Mouse (Mus musculus) limb, embryonic 14.5 days (tissue): ENCODE measurements at regions not wholly inside any gene's neighbourhood (a gene's known extent, or its start where the extent isn't known, plus 50 kb on each side); places are given as distances from the start of the nearest gene placed in this dataset.

ENCODE experiments used
- ATAC-seq: fragments of 200-750 bp; cut with Nextera tagmentation; 2 replicates; pipeline ENCODE4 v1.8.0; 2017; ENCODE audit warnings: low read depth, moderate number of reproducible peaks, moderate TSS enrichment; ENCODE audit not compliant: low FRiP score
- DNase-seq: peaks from one replicate; pipeline ENCODE4 v3.0.0-alpha.2; 2015; ENCODE audit warnings: low spot score
- H3K27ac ChIP-seq: fragments of 300-500 bp; sonication (generic); replicated peaks from 2 replicates; pipeline ENCODE4 v1.5.1; 2014; ENCODE audit warnings: low read depth, mild to moderate bottlenecking, low read length, moderate library complexity, mixed read lengths
- H3K27me3 ChIP-seq: fragments of 300-500 bp; sonication (generic); 2 replicates; pipeline ENCODE4 v1.6.1; 2014; ENCODE audit warnings: low read length, mixed read lengths; ENCODE audit not compliant: control insufficient read depth, insufficient read depth
- H3K36me3 ChIP-seq: fragments of 300-500 bp; sonication (generic); 2 replicates; pipeline ENCODE4 v1.6.1; 2014; ENCODE audit warnings: mild to moderate bottlenecking, low read length, moderate library complexity, mixed read lengths; ENCODE audit not compliant: control insufficient read depth, insufficient read depth
- H3K4me1 ChIP-seq: fragments of 300-500 bp; sonication (generic); 2 replicates; pipeline ENCODE4 v1.6.1; 2014; ENCODE audit warnings: antibody characterized with exemption, low read length, mixed read lengths; ENCODE audit not compliant: control insufficient read depth, insufficient read depth
- H3K4me2 ChIP-seq: fragments of 300-500 bp; sonication (generic); replicated peaks from 2 replicates; pipeline ENCODE4 v1.6.1; 2014; ENCODE audit warnings: low read depth, mild to moderate bottlenecking, low read length, moderate library complexity; ENCODE audit not compliant: severe bottlenecking
- H3K4me3 ChIP-seq: fragments of 300-500 bp; sonication (generic); replicated peaks from 2 replicates; pipeline ENCODE4 v1.5.1; 2014; ENCODE audit warnings: low read length
- H3K9ac ChIP-seq: fragments of 300-500 bp; sonication (generic); 2 replicates; pipeline ENCODE4 v1.6.1; 2014; ENCODE audit warnings: mild to moderate bottlenecking, low read depth, low read length, moderate library complexity; ENCODE audit not compliant: severe bottlenecking
- H3K9me3 ChIP-seq: fragments of 300-500 bp; sonication (generic); 2 replicates; pipeline ENCODE4 v1.6.1; 2016; ENCODE audit warnings: low read length; ENCODE audit not compliant: control insufficient read depth
- POLR2A ChIP-seq: fragments of 200-500 bp; IDR thresholded peaks from 2 replicates; pipeline ENCODE4 v1.8.0; 2012; ENCODE audit warnings: inconsistent platforms, mild to moderate bottlenecking, moderate library complexity, borderline replicate concordance; ENCODE audit not compliant: insufficient read depth, insufficient read length; ENCODE audit errors: extremely low read depth
- WGBS: fragments of 180-500 bp; shearing (Covaris S2); extraction: QIAGEN DNeasy Blood & Tissue Kit; methylation state at CpG from one replicate; pipeline ENCODE4 v1.1.7; 2014; 5-methylcytosine and 5-hydroxymethylcytosine counted together

DNA sequence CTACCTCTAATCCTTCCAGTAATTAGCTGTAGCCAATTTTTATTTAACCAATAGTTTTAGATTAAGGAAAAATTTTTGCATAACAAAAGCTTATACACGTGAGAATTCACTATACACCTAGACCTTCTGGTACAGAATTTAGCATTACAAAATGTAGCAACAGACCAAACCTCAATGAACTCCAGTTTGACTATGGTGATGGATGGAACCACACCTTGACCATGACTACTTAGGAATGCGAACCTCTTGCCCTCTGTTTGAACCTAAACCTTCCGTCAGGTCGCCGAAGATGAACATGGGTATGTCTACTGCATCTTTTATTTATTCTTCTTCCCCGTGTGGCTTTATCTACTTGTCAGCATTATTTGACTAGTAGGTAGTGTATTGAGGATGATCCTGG lies 105.9 kb upstream of the Arl4c start:
- H3K9ac ChIP-seq: no peak overlapping the region
- H3K4me1 ChIP-seq: no peaks in the 10 kb centered on the region
- H3K4me3 ChIP-seq: no peak overlapping the region
- no peaks in the 10 kb centered on the region for H3K36me3 ChIP-seq
- H3K27ac ChIP-seq: no peak overlapping the region
- no peak for ATAC-seq
- H3K4me2 ChIP-seq: no peak overlapping the region
- no peak for TF ChIP-seq POLR2A
- H3K9me3 ChIP-seq: no peaks in the 10 kb centered on the region
- H3K27me3 ChIP-seq: no peaks in the 10 kb centered on the region
- 89% methylated on average over 6 of the region's 6 CpGs for WGBS
- DNase-seq: no peak

DNA sequence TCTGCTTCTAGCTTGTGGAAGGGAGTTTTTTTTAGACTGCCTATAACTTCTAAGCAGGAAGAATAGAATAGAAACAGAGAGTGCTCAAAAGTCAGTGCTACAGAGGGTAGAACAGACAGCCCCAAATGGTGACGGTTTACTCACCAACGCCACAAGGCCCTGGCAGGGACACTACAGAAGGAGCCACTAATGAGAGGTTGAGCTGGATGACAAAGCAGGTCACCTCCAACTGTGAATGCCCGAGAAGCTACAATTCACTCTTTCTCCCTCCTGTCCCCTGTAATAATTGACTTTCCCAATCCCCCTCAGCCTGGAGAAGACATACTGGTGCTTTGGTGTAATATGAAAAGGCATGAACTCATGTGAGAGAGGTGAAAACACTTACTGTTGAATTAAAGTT lies 106.5 kb upstream of the Arl4c start:
- WGBS: 77% methylated on average over 3 of the region's 3 CpGs
- TF ChIP-seq POLR2A: no peak
- ATAC-seq (no peak), DNase-seq (no peak)
- H3K9ac ChIP-seq: no peak overlapping the region
- no peak overlapping the region for H3K4me3 ChIP-seq
- H3K27ac ChIP-seq: no peak overlapping the region
- no peaks in the 10 kb centered on the region for H3K27me3 ChIP-seq
- H3K9me3 ChIP-seq: no peaks in the 10 kb centered on the region
- no peaks in the 10 kb centered on the region for H3K36me3 ChIP-seq
- H3K4me1 ChIP-seq: no peaks in the 10 kb centered on the region
- H3K4me2 ChIP-seq: no peak overlapping the region

DNA sequence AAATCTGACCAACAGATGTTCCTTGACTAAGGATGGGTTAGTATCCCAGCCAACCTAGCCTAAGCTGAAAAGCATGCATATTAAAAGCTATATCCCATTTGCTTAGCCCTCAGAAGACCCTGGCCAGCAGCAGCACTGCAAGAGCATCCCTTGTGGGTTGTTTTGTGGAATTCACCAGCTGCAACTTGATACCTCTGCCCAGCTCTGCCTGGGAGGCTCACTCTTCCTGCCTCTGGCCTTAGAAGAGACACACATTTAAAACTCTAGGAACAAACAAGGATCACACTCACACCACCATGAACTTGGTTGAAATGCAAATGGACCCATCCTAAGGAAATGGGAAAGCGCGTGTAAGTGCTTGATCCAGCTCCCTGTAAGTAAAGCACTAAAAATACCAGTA lies 107.7 kb upstream of the Arl4c start:
- H3K36me3 ChIP-seq: no peaks in the 10 kb centered on the region
- ATAC-seq: no peak
- no peak for TF ChIP-seq POLR2A
- H3K4me3 ChIP-seq: no peak overlapping the region
- no peaks in the 10 kb centered on the region for H3K4me1 ChIP-seq
- H3K27ac ChIP-seq: no peak overlapping the region
- H3K9ac ChIP-seq: no peak overlapping the region
- no peaks in the 10 kb centered on the region for H3K9me3 ChIP-seq
- no peaks in the 10 kb centered on the region for H3K27me3 ChIP-seq
- DNase-seq: no peak
- 36% methylated on average over 2 of the region's 2 CpGs for WGBS
- no peak overlapping the region for H3K4me2 ChIP-seq

DNA sequence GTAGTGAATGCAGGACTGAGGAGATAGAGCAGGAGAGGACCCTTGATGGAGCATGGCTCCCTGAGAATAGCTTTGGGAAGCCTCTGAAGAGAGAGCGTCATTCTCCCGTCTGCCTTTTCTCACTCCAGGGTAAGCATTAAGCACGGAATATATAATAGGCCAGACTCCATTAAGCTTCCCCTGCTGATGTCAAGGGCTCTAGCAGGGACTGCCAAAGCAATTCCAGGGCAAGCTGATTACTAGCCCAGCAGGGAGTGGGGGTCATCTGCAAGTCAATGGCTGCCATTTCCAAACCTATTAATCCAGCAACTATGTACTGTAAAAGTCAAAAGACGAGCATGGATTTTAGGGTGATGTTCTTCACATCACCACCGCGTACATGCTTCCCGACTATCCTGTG lies 111.2 kb upstream of the Arl4c start:
- Histone ChIP-seq H3K36me3 (no peaks in the 10 kb centered on the region), H3K27me3 (no peaks in the 10 kb centered on the region), H3K4me3 (no peak overlapping the region), H3K9me3 (no peaks in the 10 kb centered on the region), H3K27ac (no peak overlapping the region), H3K4me2 (no peak overlapping the region), H3K9ac (no peak overlapping the region), H3K4me1 (no peaks in the 10 kb centered on the region)
- 36% methylated on average over 7 of the region's 7 CpGs for WGBS
- DNase-seq: no peak
- no peak for TF ChIP-seq POLR2A
- no peak for ATAC-seq

DNA sequence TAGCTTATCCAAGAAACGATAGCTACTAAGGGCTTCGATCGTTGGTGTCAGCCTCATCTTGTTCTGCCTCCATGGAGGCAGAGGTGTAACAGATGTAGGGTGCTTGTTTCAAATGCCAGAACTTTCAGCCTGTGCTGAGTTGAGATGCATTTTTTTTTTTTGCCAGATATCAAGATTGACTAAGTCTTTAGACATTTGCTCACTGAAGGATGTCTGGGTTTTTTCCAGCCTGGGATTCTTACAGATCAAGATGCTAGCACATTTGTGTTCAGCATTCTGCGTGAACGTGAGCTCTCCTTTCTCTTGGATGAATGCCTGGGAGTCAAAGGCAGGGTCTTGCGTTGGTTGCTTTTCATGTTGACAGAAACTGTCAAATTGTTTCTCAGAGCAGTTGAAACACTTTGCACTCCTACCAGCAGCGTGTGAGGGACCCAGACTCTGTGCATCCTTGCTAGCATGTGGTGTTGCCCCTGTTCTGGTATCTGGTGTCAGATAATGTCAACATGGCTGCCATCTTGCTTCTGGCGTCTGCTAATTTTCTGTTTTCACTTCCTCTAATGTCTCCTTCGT lies 114.4 kb upstream of the Arl4c start:
- 91% methylated on average over 9 of the region's 9 CpGs for WGBS
- DNase-seq: no peak
- Histone ChIP-seq H3K4me1 (peaks cover 9% of the 10 kb centered on the region; the same call in 1 of the 2 replicates), H3K9ac (no peak overlapping the region), H3K36me3 (no peaks in the 10 kb centered on the region), H3K9me3 (no peaks in the 10 kb centered on the region), H3K27me3 (no peaks in the 10 kb centered on the region), H3K4me2 (no peak overlapping the region), H3K27ac (no peak overlapping the region), H3K4me3 (no peak overlapping the region)
- TF ChIP-seq POLR2A: no peak
- ATAC-seq: no peak

DNA sequence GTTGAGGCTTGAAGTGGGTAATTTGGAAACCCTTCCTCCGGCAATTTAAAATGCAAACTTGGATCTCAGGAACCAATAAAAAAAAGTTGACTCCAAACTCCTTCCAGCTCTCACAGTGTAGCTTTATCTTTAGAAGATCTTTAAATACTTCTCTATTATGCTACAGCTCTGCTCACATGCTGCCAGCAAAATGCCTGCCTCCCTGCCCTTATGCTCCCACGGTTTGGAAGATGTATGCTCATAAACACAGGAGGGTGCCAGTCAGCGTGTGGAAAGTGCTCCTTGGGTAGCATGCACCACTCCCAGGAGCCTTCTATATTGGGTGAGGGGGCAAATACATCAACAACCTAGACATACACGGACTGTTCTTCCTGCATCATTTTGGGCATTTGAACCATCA lies 123.2 kb upstream of the Arl4c start:
- Histone ChIP-seq H3K9ac (no peak overlapping the region), H3K27me3 (no peaks in the 10 kb centered on the region), H3K4me3 (no peak overlapping the region), H3K27ac (no peak overlapping the region), H3K4me1 (0 out of 2 replicates have a peak, but pooled peaks cover 3% of the 10 kb centered on the region), H3K9me3 (no peaks in the 10 kb centered on the region), H3K36me3 (no peaks in the 10 kb centered on the region), H3K4me2 (no peak overlapping the region)
- no peak for DNase-seq
- ATAC-seq: no peak
- TF ChIP-seq POLR2A: no peak
- WGBS: 70% methylated on average over 4 of the region's 4 CpGs
